Mouse (Mus musculus) forebrain, embryonic 12.5 days (tissue): ENCODE results near the gene Tox2. TPM values are rescaled to one million over a fixed set of nuclear protein-coding genes. Genes with fewer than 3 reads are reported as not detected.

Experiments
- ATAC-seq: fragments of 200-750 bp; cut with Nextera tagmentation; 2 replicates; pipeline ENCODE4 v1.8.0; 2017; ENCODE audit warnings: moderate TSS enrichment; ENCODE audit not compliant: low FRiP score
- H3K27ac ChIP-seq: fragments of 300-500 bp; sonication (generic); 2 replicates; pipeline ENCODE4 v1.5.1; 2016; ENCODE audit warnings: mild to moderate bottlenecking
- H3K27me3 ChIP-seq: fragments of 300-500 bp; sonication (generic); 2 replicates; pipeline ENCODE4 v1.6.1; 2016; ENCODE audit warnings: mild to moderate bottlenecking
- H3K36me3 ChIP-seq: fragments of 300-500 bp; sonication (generic); replicated peaks from 2 replicates; pipeline ENCODE4 v1.6.1; 2016; ENCODE audit warnings: mild to moderate bottlenecking
- H3K4me1 ChIP-seq: fragments of 300-500 bp; sonication (generic); 2 replicates; pipeline ENCODE4 v1.6.1; 2016
- H3K4me2 ChIP-seq: fragments of 300-500 bp; sonication (generic); 2 replicates; pipeline ENCODE4 v1.6.1; 2016; ENCODE audit warnings: mild to moderate bottlenecking, moderate library complexity
- H3K4me3 ChIP-seq: fragments of 300-500 bp; sonication (generic); replicated peaks from 2 replicates; pipeline ENCODE4 v1.5.1; 2016; ENCODE audit warnings: mild to moderate bottlenecking
- H3K9ac ChIP-seq: fragments of 300-500 bp; sonication (generic); 2 replicates; pipeline ENCODE4 v1.6.1; 2016; ENCODE audit warnings: mild to moderate bottlenecking
- H3K9me3 ChIP-seq: fragments of 300-500 bp; sonication (generic); 2 replicates; pipeline ENCODE4 v1.6.1; 2016
- WGBS: fragments of 180-500 bp; shearing (Covaris S2); methylation state at CpG from one replicate; pipeline ENCODE4 v1.1.7; 2016; 5-methylcytosine and 5-hydroxymethylcytosine counted together
- polyA plus RNA-seq: library from polyadenylated mRNA; unstranded; fragments of >200 nt; fragmentation: Nextera tagmentation; extraction: Ambion mirVana; gene quantifications from 2 replicates; pipeline ENCODE4 v1.2.1, GENCODE M21; 2016

Tox2 gene
- polyA plus RNA-seq, 1 experiment from 2014 or later, result 27.2 TPM

DNA sequence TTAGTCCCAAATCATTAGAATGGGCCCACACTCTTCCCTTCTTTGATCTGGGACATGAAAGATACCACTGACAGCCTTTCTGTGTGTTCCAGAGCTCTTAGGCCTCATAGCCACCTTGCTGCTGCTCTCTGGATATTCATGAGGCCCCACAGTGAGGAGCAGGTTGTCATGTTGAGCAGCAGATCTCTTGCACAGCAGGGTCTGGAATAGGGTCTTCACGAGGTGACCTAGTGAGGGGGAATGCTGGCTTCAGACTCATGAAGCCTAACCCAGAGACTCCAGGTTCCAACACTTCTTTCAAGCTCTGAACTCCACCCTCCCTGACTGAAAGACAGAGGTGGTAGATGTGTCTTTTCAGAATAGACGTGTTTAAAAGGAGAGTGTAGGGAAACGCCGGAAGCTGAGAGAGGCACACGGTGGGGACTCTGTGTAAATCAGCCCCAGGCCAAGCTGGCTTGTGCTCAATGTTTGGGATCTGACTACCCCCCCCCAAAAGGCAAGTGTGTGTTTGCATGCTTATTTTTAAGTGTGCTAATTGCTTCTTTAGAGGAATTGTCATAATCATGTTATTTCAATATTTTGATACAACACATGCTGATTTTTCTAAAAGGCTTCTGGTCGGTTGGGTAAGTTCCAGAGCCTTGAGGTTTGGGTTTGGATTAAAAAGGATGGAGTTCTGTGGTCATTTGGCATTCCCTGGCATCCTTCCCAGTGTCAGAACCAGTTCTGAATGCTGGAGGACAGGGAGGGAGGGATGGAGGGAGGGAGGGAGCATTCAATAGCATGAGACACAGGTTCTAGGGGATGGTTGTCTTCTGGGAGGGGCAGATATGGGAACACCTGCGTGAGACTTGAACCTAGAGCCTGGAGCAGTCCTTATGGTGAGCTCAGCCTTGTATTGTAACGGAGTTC, 68.9 kb downstream of the Tox2 start:
- WGBS, result 70% methylated on average over 8 of the region's 8 CpGs
- no peak overlapping the region for H3K4me3 ChIP-seq

DNA sequence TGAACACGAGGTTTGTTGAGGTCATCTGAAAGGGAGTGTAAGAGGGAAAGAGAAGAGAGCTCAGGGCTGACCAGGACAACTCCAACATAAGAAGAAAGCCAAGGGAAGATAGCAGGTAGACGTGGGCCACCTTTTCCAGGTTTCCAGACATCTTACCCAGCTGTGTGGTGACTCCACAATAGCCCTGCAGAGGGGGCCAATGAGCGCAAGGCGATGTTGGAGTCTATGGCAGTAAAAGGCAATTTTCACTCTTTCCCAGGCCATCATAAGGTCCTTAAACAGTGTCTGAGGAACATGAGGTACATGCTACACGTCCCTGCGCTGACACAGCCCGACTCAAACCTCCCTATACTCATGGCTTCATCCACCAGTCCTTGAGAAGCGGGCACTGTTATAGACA, 70.9 kb downstream of the Tox2 start:
- Histone ChIP-seq H3K4me3 (no peak overlapping the region), H3K9ac (no peak overlapping the region), H3K4me1 (peaks cover 14% of the 10 kb centered on the region), H3K9me3 (no peaks in the 10 kb centered on the region), H3K27me3 (no peaks in the 10 kb centered on the region), H3K4me2 (no peak overlapping the region), H3K27ac (no peak overlapping the region), H3K36me3 (no peaks in the 10 kb centered on the region)
- WGBS, result 82% methylated on average over 8 of the region's 8 CpGs
- ATAC-seq, result no peak

More for the DNA sequence above, 68.9 kb downstream of the Tox2 start:
- Histone ChIP-seq H3K4me2 (no peak overlapping the region), H3K36me3 (no peaks in the 10 kb centered on the region), H3K9me3 (no peaks in the 10 kb centered on the region), H3K4me1 (no peaks in the 10 kb centered on the region), H3K27ac (no peak overlapping the region), H3K9ac (no peak overlapping the region), H3K27me3 (no peaks in the 10 kb centered on the region)
- ATAC-seq, result no peak

DNA sequence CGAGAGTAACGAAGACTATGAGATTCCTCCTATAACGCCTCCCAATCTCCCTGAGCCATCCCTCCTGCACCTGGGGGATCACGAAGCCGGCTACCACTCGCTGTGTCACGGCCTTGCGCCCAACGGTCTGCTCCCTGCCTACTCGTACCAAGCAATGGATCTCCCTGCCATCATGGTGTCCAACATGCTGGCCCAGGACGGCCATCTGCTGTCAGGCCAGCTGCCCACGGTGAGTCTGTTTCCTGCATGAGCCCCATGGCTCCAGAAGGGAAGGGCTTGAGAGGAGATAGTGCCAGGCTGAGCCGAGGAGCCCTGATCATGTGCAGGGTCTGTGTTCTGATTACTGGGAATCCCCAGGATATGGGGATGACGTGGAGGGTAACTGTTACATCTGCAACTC, 73.1 kb downstream of the Tox2 start:
- ATAC-seq, result no peak
- H3K9ac ChIP-seq, result no peak overlapping the region
- no peaks in the 10 kb centered on the region; the same call in 1 of the 2 replicates for H3K36me3 ChIP-seq
- H3K4me2 ChIP-seq, result no peak overlapping the region
- H3K4me1 ChIP-seq, result peaks cover 15% of the 10 kb centered on the region
- H3K4me3 ChIP-seq, result no peak overlapping the region
- no peaks in the 10 kb centered on the region for H3K27me3 ChIP-seq
- no peaks in the 10 kb centered on the region for H3K9me3 ChIP-seq
- 89% methylated on average over 14 of the region's 14 CpGs for WGBS
- H3K27ac ChIP-seq, result no peak overlapping the region

DNA sequence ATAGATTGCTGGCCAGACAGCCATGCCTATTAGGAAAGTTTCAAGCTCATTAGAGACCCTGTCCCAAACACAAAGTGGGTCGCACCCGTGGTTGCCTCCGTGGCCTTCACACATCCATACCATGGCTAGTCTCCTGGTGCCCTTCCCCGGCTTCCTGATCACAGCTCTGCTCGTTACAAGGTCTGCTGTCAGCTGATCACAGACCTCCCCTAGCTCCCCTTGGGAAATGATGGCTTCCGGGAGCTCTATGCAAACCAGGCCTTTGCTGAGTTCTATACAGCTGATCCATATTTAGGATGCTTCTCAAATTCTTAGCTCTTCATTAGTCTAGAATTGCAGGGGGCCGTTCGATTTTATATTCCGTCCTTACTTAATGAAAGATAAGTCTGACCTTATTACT, 75.1 kb downstream of the Tox2 start:
- no peak for ATAC-seq
- H3K4me3 ChIP-seq, result no peak overlapping the region
- no peaks in the 10 kb centered on the region; the same call in 1 of the 2 replicates for H3K36me3 ChIP-seq
- H3K4me2 ChIP-seq, result no peak overlapping the region
- no peaks in the 10 kb centered on the region for H3K27me3 ChIP-seq
- H3K9ac ChIP-seq, result no peak overlapping the region
- no peaks in the 10 kb centered on the region for H3K9me3 ChIP-seq
- 39% methylated on average over 9 of the region's 9 CpGs for WGBS
- H3K27ac ChIP-seq, result no peak overlapping the region
- H3K4me1 ChIP-seq, result peaks cover 15% of the 10 kb centered on the region

DNA sequence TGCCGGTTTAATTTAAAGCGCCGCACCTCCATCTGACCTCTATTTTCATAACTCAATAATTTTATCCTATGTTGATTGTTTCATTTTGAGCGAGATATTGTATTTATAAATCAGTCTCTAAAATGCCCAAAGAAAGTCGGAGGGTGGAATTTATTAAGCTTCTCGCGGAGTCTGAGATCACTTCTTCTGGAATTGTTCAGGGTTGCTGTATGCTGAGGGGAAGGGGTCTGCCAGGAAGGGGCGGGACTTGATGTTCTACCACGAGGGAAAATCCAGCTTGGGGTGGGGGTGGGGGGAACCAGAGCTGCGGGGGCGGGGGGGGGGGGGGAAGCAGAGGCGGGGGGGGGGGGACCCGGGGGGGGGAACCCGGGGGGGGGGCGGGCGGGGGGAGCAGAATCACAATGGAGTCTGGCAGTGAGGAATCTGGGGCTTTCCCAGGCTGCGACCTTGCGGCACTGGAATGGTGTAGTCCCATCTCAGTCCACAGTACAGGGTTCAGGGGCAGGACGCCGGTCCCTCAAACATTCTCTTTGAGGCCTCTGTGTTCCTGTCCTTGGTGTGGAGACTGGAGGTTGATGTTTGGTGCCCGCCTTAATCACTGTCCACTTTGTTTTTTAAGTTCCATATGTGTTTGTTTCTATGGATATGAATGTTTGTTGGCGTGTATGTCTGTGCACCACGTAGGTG, 77.9 kb downstream of the Tox2 start:
- Histone ChIP-seq H3K27me3 (no peaks in the 10 kb centered on the region), H3K27ac (no peak overlapping the region), H3K4me1 (peaks cover 15% of the 10 kb centered on the region), H3K9ac (no peak overlapping the region), H3K4me2 (no peak overlapping the region), H3K36me3 (no peaks in the 10 kb centered on the region; the same call in 1 of the 2 replicates), H3K9me3 (no peaks in the 10 kb centered on the region), H3K4me3 (no peak overlapping the region)
- no peak for ATAC-seq
- 77% methylated on average over 16 of the region's 23 CpGs for WGBS

DNA sequence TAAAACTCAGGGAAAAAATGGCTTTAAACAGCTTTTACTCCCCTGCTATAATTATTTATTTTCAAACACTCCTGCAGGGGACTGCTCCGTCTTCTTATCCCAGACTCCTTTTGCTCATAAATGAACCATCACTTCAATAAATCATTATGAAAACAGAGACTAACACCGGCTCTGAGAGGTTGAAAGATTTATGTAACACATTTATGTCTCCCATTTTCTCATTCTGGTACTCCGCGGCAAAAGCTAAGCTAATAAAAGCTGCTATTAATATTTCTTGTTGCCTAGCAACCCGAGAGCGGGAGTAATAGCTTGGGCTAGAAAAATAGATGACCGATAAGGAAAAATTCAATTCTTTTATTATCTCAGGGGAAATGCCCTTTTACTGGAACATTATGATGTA, 81.9 kb downstream of the Tox2 start:
- Histone ChIP-seq H3K9me3 (no peaks in the 10 kb centered on the region), H3K4me3 (no peak overlapping the region), H3K9ac (no peak overlapping the region), H3K27ac (no peak overlapping the region), H3K4me2 (no peak overlapping the region), H3K4me1 (peaks cover 15% of the 10 kb centered on the region), H3K27me3 (no peaks in the 10 kb centered on the region), H3K36me3 (no peaks in the 10 kb centered on the region)
- no peak for ATAC-seq
- 80% methylated on average over 7 of the region's 7 CpGs for WGBS

DNA sequence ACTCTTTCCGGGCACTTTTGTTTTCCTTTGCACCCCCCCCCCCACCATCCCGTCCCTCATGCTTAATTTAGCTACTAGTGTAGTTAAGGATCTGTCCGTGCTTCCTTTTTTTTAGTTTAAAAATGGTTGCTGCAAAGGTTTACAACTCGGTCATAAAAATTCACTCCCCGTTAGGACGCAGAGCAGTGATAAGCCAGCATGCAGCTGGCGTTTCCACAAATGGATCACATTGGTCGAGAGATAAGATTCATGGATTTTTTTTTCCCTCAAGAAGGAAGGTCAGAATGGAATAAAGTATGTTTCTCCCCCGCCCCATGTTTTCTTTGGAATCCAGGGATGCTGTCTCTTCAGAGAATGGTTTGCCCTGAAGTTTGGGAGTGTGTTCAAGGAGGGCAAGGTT, 82.4 kb downstream of the Tox2 start:
- WGBS, result 87% methylated on average over 9 of the region's 9 CpGs
- ATAC-seq, result no peak
- 0 out of 2 replicates have a peak, but pooled peaks cover 1% of the 10 kb centered on the region for H3K27me3 ChIP-seq
- H3K4me3 ChIP-seq, result no peak overlapping the region
- H3K9me3 ChIP-seq, result no peaks in the 10 kb centered on the region
- peaks cover 17% of the 10 kb centered on the region for H3K4me1 ChIP-seq
- H3K36me3 ChIP-seq, result no peaks in the 10 kb centered on the region
- H3K27ac ChIP-seq, result no peak overlapping the region
- H3K4me2 ChIP-seq, result no peak overlapping the region
- no peak overlapping the region for H3K9ac ChIP-seq

DNA sequence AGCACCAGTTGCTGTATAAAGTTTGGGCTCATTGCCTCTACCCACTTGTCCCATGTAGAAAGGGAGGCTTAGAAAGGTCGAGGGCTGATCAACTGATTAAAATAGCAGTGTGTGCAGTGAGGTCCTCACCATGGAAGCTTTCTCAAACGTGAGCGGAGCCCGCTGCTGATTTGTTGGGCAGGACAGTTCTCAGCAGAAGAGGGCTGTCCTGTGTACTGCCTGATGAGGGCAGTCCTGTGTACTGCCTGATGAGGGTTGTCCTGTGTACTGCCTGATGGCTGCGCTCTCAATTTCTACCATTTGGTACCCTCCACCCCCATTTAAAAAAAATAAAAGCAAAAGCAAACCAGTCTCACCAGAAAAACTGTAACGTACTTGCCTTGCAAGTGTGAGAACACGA, 82.8 kb downstream of the Tox2 start:
- 69% methylated on average over 7 of the region's 7 CpGs for WGBS
- no peak for ATAC-seq

DNA sequence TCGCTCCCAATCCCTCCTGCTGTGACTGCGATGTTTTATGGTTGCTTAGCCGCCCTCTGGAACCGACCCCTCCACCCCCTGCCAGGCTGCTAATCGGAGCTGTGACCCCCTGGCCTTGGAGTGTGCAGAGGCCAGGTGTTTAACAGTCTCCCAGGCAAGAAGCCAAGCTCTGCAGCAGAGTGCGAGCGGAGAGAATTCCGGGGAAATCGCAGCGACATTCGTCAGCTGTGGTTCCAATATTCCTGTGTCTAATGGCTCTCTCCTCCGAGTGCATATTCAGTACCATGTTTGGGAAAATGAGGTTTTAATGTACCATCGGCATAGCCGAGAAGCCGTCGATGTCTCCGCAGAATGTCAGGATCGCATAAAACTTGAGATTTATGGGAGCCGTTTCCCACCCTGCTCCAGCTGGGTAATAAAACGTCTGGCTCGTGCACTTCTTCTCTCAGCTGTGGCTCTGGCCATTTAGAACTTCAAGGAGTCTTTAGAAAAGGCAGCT, 86.0 kb downstream of the Tox2 start:
- H3K4me2 ChIP-seq, result 0 out of 2 replicates have a peak overlapping the region, but pooled peaks have one; percentile 11
- 0 out of 2 replicates have a peak, but pooled peaks have one; percentile 53 for ATAC-seq

More for the DNA sequence above, 82.8 kb downstream of the Tox2 start:
- Histone ChIP-seq H3K4me2 (no peak overlapping the region), H3K4me3 (no peak overlapping the region), H3K9ac (no peak overlapping the region), H3K9me3 (no peaks in the 10 kb centered on the region), H3K27me3 (0 out of 2 replicates have a peak, but pooled peaks cover 4% of the 10 kb centered on the region), H3K36me3 (no peaks in the 10 kb centered on the region), H3K27ac (no peak overlapping the region), H3K4me1 (peaks cover 17% of the 10 kb centered on the region)

DNA sequence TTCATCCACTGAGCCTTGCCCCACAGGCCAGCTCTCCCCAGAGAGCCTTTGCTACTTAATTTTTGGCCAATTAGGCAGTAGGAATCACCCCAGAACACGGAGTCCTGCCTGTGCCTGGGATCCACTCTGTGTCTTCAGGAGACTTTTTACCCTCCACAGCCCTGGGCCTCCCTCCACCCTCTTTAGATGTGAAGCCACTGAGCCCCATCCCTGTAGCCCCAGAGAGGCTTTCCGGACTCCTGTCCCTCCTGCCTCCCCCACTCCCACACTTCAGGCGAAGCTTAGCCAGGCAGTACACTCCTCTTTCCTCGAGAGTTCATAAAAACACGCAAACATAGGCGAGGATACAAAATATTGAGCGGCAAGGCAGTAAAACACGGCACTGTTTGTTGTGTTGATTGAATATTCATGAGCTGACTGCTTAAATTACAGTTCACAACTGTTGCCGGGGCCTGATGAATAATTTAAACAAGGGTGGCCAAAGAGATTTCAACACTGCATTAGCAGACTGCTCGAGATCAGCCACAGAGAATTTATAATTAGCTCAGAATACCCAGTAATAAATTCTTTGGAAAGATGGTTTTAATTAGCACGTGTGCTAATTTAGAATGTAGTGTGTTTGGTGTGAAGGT, 94.2 kb downstream of the Tox2 start:
- Histone ChIP-seq H3K4me3 (no peak overlapping the region; the same call in 1 of the 2 replicates), H3K9me3 (no peaks in the 10 kb centered on the region), H3K27ac (peak overlapping the region; percentile 75), H3K27me3 (peaks cover 26% of the 10 kb centered on the region; the same call in 1 of the 2 replicates), H3K9ac (no peak overlapping the region), H3K4me2 (peak overlapping the region; percentile 46), H3K36me3 (no peaks in the 10 kb centered on the region), H3K4me1 (peaks cover 68% of the 10 kb centered on the region)
- WGBS, result 19% methylated on average over 11 of the region's 11 CpGs
- ATAC-seq, result peak; percentile 74

More for the DNA sequence above, 86.0 kb downstream of the Tox2 start:
- Histone ChIP-seq H3K27ac (no peak overlapping the region), H3K4me1 (peaks cover 17% of the 10 kb centered on the region), H3K27me3 (0 out of 2 replicates have a peak, but pooled peaks cover 4% of the 10 kb centered on the region), H3K36me3 (no peaks in the 10 kb centered on the region), H3K9ac (no peak overlapping the region), H3K9me3 (no peaks in the 10 kb centered on the region), H3K4me3 (no peak overlapping the region)
- WGBS, result 26% methylated on average over 21 of the region's 21 CpGs

DNA sequence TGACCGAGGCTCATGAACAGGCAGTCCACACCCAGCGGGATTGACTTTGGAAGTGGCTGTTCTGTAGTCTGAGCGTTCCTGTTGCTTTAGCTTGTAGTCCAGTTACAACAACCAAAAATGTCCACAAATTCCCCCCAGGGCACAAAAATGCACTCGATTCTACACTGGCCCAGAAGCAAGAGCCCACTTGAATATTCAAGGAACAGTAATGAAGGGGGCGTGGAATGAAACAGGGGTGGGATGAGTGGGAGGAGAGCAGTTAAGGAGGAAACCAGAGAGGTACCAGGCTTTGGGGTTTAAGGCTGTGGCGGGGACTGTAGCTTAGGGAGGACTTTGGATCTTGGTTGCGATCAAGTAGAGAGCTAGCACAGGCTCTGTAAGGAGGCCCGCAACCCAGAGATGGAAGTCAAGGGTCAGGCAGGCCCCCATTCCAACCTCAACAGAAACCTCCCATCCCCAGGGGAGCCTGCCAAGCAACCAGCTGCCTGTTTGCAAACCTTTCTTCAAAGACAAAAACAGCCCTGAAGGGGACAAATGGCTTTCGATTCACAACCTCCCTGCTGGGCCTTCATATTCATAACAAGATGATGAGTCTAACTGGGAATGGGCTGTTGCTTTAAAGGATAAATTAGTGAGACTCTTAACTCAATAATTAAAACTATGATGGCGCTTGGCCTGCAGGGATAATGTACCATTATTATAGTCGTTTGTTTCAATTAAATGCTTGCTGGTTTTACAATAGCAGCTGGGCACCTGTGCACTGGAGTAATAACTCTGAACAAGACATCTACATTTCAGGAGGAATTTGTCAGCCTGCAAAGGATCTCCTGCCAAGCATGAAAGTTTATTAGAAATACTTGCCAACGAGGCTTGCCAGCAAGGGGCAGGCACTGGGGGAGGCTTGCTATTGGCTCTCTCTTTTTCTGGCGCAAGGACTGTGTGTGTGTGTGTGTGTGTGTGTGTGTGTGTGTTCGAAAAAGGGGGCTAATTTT, 97.4 kb downstream of the Tox2 start:
- no peak overlapping the region for H3K4me2 ChIP-seq
- WGBS, result 38% methylated on average over 14 of the region's 14 CpGs
- H3K36me3 ChIP-seq, result no peaks in the 10 kb centered on the region
- peaks cover 79% of the 10 kb centered on the region for H3K4me1 ChIP-seq
- H3K9me3 ChIP-seq, result no peaks in the 10 kb centered on the region
- H3K27ac ChIP-seq, result peak overlapping the region; percentile 61
- H3K4me3 ChIP-seq, result no peak overlapping the region
- H3K27me3 ChIP-seq, result peaks cover 27% of the 10 kb centered on the region; the same call in 1 of the 2 replicates
- H3K9ac ChIP-seq, result no peak overlapping the region
- ATAC-seq, result no peak
